Mouse (Mus musculus) left cerebral cortex, postnatal 25 days (tissue): Measurements from ENCODE around the gene Shq1. TPM values are rescaled to one million over a fixed set of nuclear protein-coding genes. Genes with fewer than 3 reads are reported as not detected.

Experiments used
- total RNA-seq, 2 experiments: library from RNA; stranded (reverse); gene quantifications; 2 replicates each; pipeline ENCODE4 v1.2.3; 2021

The Shq1 gene
- total RNA-seq, 2 experiments from 2014 or later, result 5.3 to 6.1 TPM

Other genes starting within 250 kb of the Shq1 start
- gene Gxylt2, start 33.6 kb upstream of the Shq1 start, total RNA-seq, result 1 to 10 TPM; 1.3 to 1.7 TPM
- 10 to 100 TPM; 71.3 to 80.3 TPM for gene Ppp4r2, start 162.5 kb upstream of the Shq1 start, total RNA-seq